ENCODE assay signal across 19 mouse cellular contexts in genomic region chr12:112861911-112862321, GRCm38 (mm10). TPM values are rescaled to one million over a fixed set of nuclear protein-coding genes. Genes with fewer than 3 reads are reported as not detected.
DNase-seq lines count a peak whose midpoint lies in the region; TF ChIP-seq lines count a peak whose summit lies in the region.
"Had no signal": no experiment of that assay in that cellular context is flagged by ENCODE, and none has a peak within 500 bp of the region (broad histone marks: within the 10 kb centered on the region; RNA-seq: fewer than 3 reads in every experiment).

No protein-coding gene starts in this region.

- TF ChIP-seq POLR2A in thymus, adult 2 months (IDR thresholded peaks at IDR 0.05; ENCODE audit: control insufficient read depth, extremely low read depth, insufficient read depth, low read length, poor library complexity): no peak
- TF ChIP-seq POLR2A in bone marrow, adult 2 months (IDR thresholded peaks at IDR 0.05; ENCODE audit: borderline replicate concordance, control insufficient read depth, low read depth, low read length): no peak

- no peak overlapping the region for H3K4me3 ChIP-seq in thymus, adult 2 months (ENCODE audit: control insufficient read depth, insufficient read depth, low read length)
- H3K4me3 ChIP-seq in bone marrow, adult 2 months (replicated peaks; ENCODE audit: control insufficient read depth, low read depth, low read length): no peak overlapping the region
- H3K4me3 ChIP-seq: forebrain, embryonic 13.5 days; limb, embryonic 12.5 days; liver, embryonic 13.5 days had no signal

- H3K27ac ChIP-seq in thymus, adult 2 months (ENCODE audit: control insufficient read depth, insufficient read depth, low read length): peak overlapping the region; percentile 4; the same call in 1 of the 2 replicates
- H3K27ac ChIP-seq in bone marrow, adult 2 months (ENCODE audit: control insufficient read depth, insufficient read depth, low read depth, low read length, poor library complexity): peak overlapping the region; percentile 8; the same call in 1 of the 2 replicates
- H3K27ac ChIP-seq: forebrain, embryonic 13.5 days; hindbrain, embryonic 14.5 days; limb, embryonic 12.5 days; liver, embryonic 13.5 days; macrophage had no signal

- H3K27me3 ChIP-seq in thymus, adult 2 months (ENCODE audit: control insufficient read depth, insufficient read depth, low read length): no peaks in the 10 kb centered on the region
- H3K27me3 ChIP-seq in splenic B cell, adult 2 months (ENCODE audit: control insufficient read depth, insufficient read depth, low read length, poor library complexity, severe bottlenecking): no peaks in the 10 kb centered on the region
- H3K27me3 ChIP-seq: limb, embryonic 12.5 days; liver, embryonic 13.5 days had no signal

- peak; percentile 88 for DNase-seq in heart, adult 11 months
- DNase-seq in heart, postnatal 10 days: no peak
- DNase-seq in thymus, adult 2 months: no peak
- DNase-seq in thymus, postnatal 10 days (ENCODE audit: low spot score in 2 of 2): no peak
- DNase-seq in splenic B cell, adult 2 months (ENCODE audit: low read depth, low spot score): peak; percentile 74
- DNase-seq in frontal cortex, adult 2 months (ENCODE audit: extremely low spot score in 1 of 2, low spot score in 1 of 2): no peak
- DNase-seq in adipocyte (ENCODE audit: low spot score): no peak
- DNase-seq: cerebellum, adult 9-10 months; embryo, embryonic 11 days; kidney, postnatal 14 days; liver, embryonic 13.5 days; midbrain, embryonic 14.5 days; right cerebral cortex, postnatal 25 days had no signal

- WGBS in thymus, adult 2 months: 74% methylated on average over 9 of the region's 9 CpGs
- WGBS in bone marrow, adult 2 months: 62% methylated on average over 9 of the region's 9 CpGs

- intact Hi-C loops in heart, postnatal 10 days (cut with DNase I): no loop called here

- peaks cover 55% of the 10 kb centered on the region for H3K4me1 ChIP-seq in thymus, adult 2 months (replicated peaks; ENCODE audit: control insufficient read depth, insufficient read depth, low read length)
- H3K4me1 ChIP-seq in bone marrow, adult 2 months (ENCODE audit: control insufficient read depth, insufficient read depth, low read length): peaks cover 17% of the 10 kb centered on the region
- H3K4me1 ChIP-seq: forebrain, embryonic 13.5 days had no signal

- no peaks in the 10 kb centered on the region; the same call in 1 of the 2 replicates for H3K36me3 ChIP-seq in thymus, adult 2 months (ENCODE audit: control insufficient read depth, insufficient read depth, low read length)
- H3K36me3 ChIP-seq in splenic B cell, adult 2 months (ENCODE audit: control insufficient read depth, insufficient read depth, low read length, poor library complexity, severe bottlenecking): no peaks in the 10 kb centered on the region
- H3K36me3 ChIP-seq: limb, embryonic 12.5 days; liver, embryonic 13.5 days had no signal

- TF ChIP-seq CTCF in thymus, adult 2 months (IDR thresholded peaks at IDR 0.05; ENCODE audit: borderline replicate concordance, control insufficient read depth, extremely low read depth, insufficient read depth, low read length, poor library complexity): no peak
- TF ChIP-seq CTCF in bone marrow, adult 2 months (IDR thresholded peaks at IDR 0.05; ENCODE audit: control insufficient read depth, insufficient read depth, low read length): no peak

RNA-seq across cellular contexts. Expression of gene Gpr132, which starts 6.1 kb away (rescaled TPM):
- total RNA-seq in heart, postnatal 10 days (2021): under 1 TPM; 0.17 to 0.19 TPM
- 256 and 265 TPM in 2 replicates for polyA plus RNA-seq in thymus, adult 2 months (2012; rRNA removed)
- polyA plus RNA-seq in bone marrow, adult 2 months (2011; ENCODE audit: insufficient read depth, insufficient read length, low replicate concordance, missing spikeins): 6.1 and 15.8 TPM in 2 replicates
- 0.10 and 0.15 TPM in 2 replicates for polyA plus RNA-seq in frontal cortex, adult 2 months (2012; rRNA removed)
- total RNA-seq: layer of hippocampus, adult 8-10 months had no signal
- polyA plus RNA-seq: forebrain, embryonic 13.5 days; hindbrain, embryonic 14.5 days; limb, embryonic 12.5 days had no signal

RNA-seq across cellular contexts. Expression of gene Cdca4, which starts 32.7 kb away (rescaled TPM):
- total RNA-seq in heart, postnatal 10 days (2021): 10 to 100 TPM; 13.7 to 16.6 TPM
- polyA plus RNA-seq in thymus, adult 2 months (2012; rRNA removed): 124 and 126 TPM in 2 replicates
- polyA plus RNA-seq in bone marrow, adult 2 months (2011; ENCODE audit: insufficient read depth, insufficient read length, low replicate concordance, missing spikeins): 23.4 and 40.6 TPM in 2 replicates
- 10.2 and 10.6 TPM in 2 replicates for polyA plus RNA-seq in frontal cortex, adult 2 months (2012; rRNA removed)

RNA-seq across cellular contexts. Expression of gene Clba1, which starts 53.2 kb away (rescaled TPM):
- total RNA-seq in heart, postnatal 10 days (2021): 1 to 10 TPM; 2.4 to 3.1 TPM
- polyA plus RNA-seq in thymus, adult 2 months (2012; rRNA removed): 2.8 and 2.9 TPM in 2 replicates
- 1.9 TPM in 1 of 2 replicates, not detected in the other for polyA plus RNA-seq in bone marrow, adult 2 months (2011; ENCODE audit: insufficient read depth, insufficient read length, low replicate concordance, missing spikeins)
- 13.8 and 14.1 TPM in 2 replicates for polyA plus RNA-seq in frontal cortex, adult 2 months (2012; rRNA removed)

RNA-seq across cellular contexts. Expression of gene Ahnak2, which starts 59.5 kb away (rescaled TPM):
- total RNA-seq in heart, postnatal 10 days (2021): 10 to 100 TPM; 13.6 to 17.4 TPM
- 3.3 and 4.0 TPM in 2 replicates for polyA plus RNA-seq in thymus, adult 2 months (2012; rRNA removed)
- 1.4 TPM in 1 of 2 replicates, not detected in the other for polyA plus RNA-seq in bone marrow, adult 2 months (2011; ENCODE audit: insufficient read depth, insufficient read length, low replicate concordance, missing spikeins)
- polyA plus RNA-seq in frontal cortex, adult 2 months (2012; rRNA removed): 1.5 and 1.9 TPM in 2 replicates

Comparison
In these comparisons a context has a peak if more than half of its experiments do, and no peak if none do; other contexts are left out.
1. DNase-seq: peak in heart, adult 11 months (single experiment) and splenic B cell, adult 2 months (single experiment); none in heart, postnatal 10 days (0 of 2), thymus, adult 2 months (single experiment), thymus, postnatal 10 days (0 of 2), frontal cortex, adult 2 months (0 of 2) and adipocyte (single experiment).
2. RNA of gene Gpr132, which starts 6.1 kb away (polyA plus RNA-seq): 256 to 265 TPM in thymus, adult 2 months; 6.1 to 15.8 TPM in bone marrow, adult 2 months and 0.10 to 0.15 TPM in frontal cortex, adult 2 months; every median in the first group is over 10 times any median in the second.